Mouse (Mus musculus) lung, embryonic 15.5 days (tissue): ENCODE measurements at regions not wholly inside any gene's neighbourhood (a gene's known extent, or its start where the extent isn't known, plus 50 kb on each side); places are given as distances from the start of the nearest gene placed in this dataset.
A peak's percentile ranks its signal among the peaks of the same experiment; 100 is the strongest.

Experiments used
- ATAC-seq: fragments of 200-750 bp; cut with Nextera tagmentation; 2 replicates; pipeline ENCODE4 v1.8.0; 2017; ENCODE audit warnings: moderate number of reproducible peaks, borderline replicate concordance; ENCODE audit not compliant: low FRiP score, low TSS enrichment; ENCODE audit errors: extremely low read depth
- H3K27ac ChIP-seq: fragments of 300-500 bp; sonication (generic); 2 replicates; pipeline ENCODE4 v1.5.1; 2015; ENCODE audit warnings: moderate library complexity, mild to moderate bottlenecking, inconsistent platforms
- H3K27me3 ChIP-seq: fragments of 300-500 bp; sonication (generic); 2 replicates; pipeline ENCODE4 v1.6.1; 2015; ENCODE audit warnings: inconsistent platforms
- H3K36me3 ChIP-seq: fragments of 300-500 bp; sonication (generic); 2 replicates; pipeline ENCODE4 v1.6.1; 2015; ENCODE audit warnings: inconsistent platforms
- H3K4me1 ChIP-seq: fragments of 300-500 bp; sonication (generic); 2 replicates; pipeline ENCODE4 v1.6.1; 2015; ENCODE audit warnings: inconsistent platforms
- H3K4me2 ChIP-seq: fragments of 300-500 bp; sonication (generic); 2 replicates; pipeline ENCODE4 v1.6.1; 2015; ENCODE audit warnings: inconsistent platforms, mild to moderate bottlenecking, moderate library complexity
- H3K4me3 ChIP-seq: fragments of 300-500 bp; sonication (generic); 2 replicates; pipeline ENCODE4 v1.5.1; 2015; ENCODE audit warnings: mild to moderate bottlenecking, inconsistent platforms
- H3K9ac ChIP-seq: fragments of 300-500 bp; sonication (generic); 2 replicates; pipeline ENCODE4 v1.6.1; 2015; ENCODE audit warnings: inconsistent platforms
- H3K9me3 ChIP-seq: fragments of 300-500 bp; sonication (generic); 2 replicates; pipeline ENCODE4 v1.6.1; 2016; ENCODE audit warnings: inconsistent platforms
- WGBS: fragments of 180-500 bp; shearing (Covaris S2); methylation state at CpG from one replicate; pipeline ENCODE4 v1.1.7; 2015; 5-methylcytosine and 5-hydroxymethylcytosine counted together

GRCm38 (mm10) chr5:91740159-91740537 is 222.7 kb downstream of the Rchy1 start:
- Histone ChIP-seq H3K27ac (no peak overlapping the region; the same call in 1 of the 2 replicates), H3K4me2 (0 out of 2 replicates have a peak overlapping the region, but pooled peaks have one; percentile 14), H3K4me3 (no peak overlapping the region), H3K36me3 (no peaks in the 10 kb centered on the region), H3K4me1 (peaks cover 13% of the 10 kb centered on the region; the same call in 1 of the 2 replicates), H3K9me3 (no peaks in the 10 kb centered on the region), H3K27me3 (no peaks in the 10 kb centered on the region), H3K9ac (no peak overlapping the region)
- no peak; the same call in 1 of the 2 replicates for ATAC-seq
- 24% methylated on average over 4 of the region's 4 CpGs for WGBS

GRCm38 (mm10) chr5:91739433-91740158 is 222.2 kb downstream of the Parm1 start:
- no peak overlapping the region for H3K9ac ChIP-seq
- no peaks in the 10 kb centered on the region for H3K36me3 ChIP-seq
- no peaks in the 10 kb centered on the region for H3K27me3 ChIP-seq
- WGBS = 23% methylated on average over 16 of the region's 16 CpGs
- peaks cover 13% of the 10 kb centered on the region; the same call in 1 of the 2 replicates for H3K4me1 ChIP-seq
- H3K4me2 ChIP-seq = 0 out of 2 replicates have a peak overlapping the region, but pooled peaks have one; percentile 14
- peak; percentile 49; the same call in 1 of the 2 replicates for ATAC-seq
- no peak overlapping the region for H3K4me3 ChIP-seq
- H3K9me3 ChIP-seq = no peaks in the 10 kb centered on the region
- no peak overlapping the region; the same call in 1 of the 2 replicates for H3K27ac ChIP-seq

GRCm38 (mm10) chr5:91732002-91732401 is 214.6 kb downstream of the Parm1 start:
- ATAC-seq = no peak
- Histone ChIP-seq H3K36me3 (no peaks in the 10 kb centered on the region), H3K4me1 (no peaks in the 10 kb centered on the region), H3K9me3 (no peaks in the 10 kb centered on the region), H3K4me3 (no peak overlapping the region), H3K4me2 (no peak overlapping the region), H3K27me3 (no peaks in the 10 kb centered on the region), H3K27ac (no peak overlapping the region), H3K9ac (no peak overlapping the region)
- WGBS = 77% methylated on average over 5 of the region's 5 CpGs

- H3K4me3 ChIP-seq = no peak overlapping the region
- H3K9me3 ChIP-seq = no peaks in the 10 kb centered on the region
- H3K27ac ChIP-seq = no peak overlapping the region
- no peaks in the 10 kb centered on the region for H3K27me3 ChIP-seq
- no peaks in the 10 kb centered on the region for H3K4me1 ChIP-seq
- 68% methylated on average over 5 of the region's 5 CpGs for WGBS
- no peaks in the 10 kb centered on the region for H3K36me3 ChIP-seq
- H3K9ac ChIP-seq = no peak overlapping the region
- no peak overlapping the region for H3K4me2 ChIP-seq
- ATAC-seq = no peak
Observed at GRCm38 (mm10) chr5:91731155-91731554, 213.7 kb downstream of the Parm1 start.

- no peak for ATAC-seq
- H3K4me3 ChIP-seq = no peak overlapping the region
- no peaks in the 10 kb centered on the region for H3K9me3 ChIP-seq
- no peaks in the 10 kb centered on the region for H3K4me1 ChIP-seq
- H3K36me3 ChIP-seq = no peaks in the 10 kb centered on the region
- H3K4me2 ChIP-seq = no peak overlapping the region
- H3K9ac ChIP-seq = no peak overlapping the region
- H3K27ac ChIP-seq = no peak overlapping the region
- WGBS = 38% methylated on average over 3 of the region's 3 CpGs
- H3K27me3 ChIP-seq = no peaks in the 10 kb centered on the region
Observed at GRCm38 (mm10) chr5:91729868-91730267, 212.5 kb downstream of the Parm1 start.

- ATAC-seq = no peak
Observed at GRCm38 (mm10) chr5:91729415-91729814, 212.0 kb downstream of the Parm1 start.

GRCm38 (mm10) chr5:91727448-91727847 is 210.0 kb downstream of the Parm1 start:
- Histone ChIP-seq H3K4me3 (no peak overlapping the region), H3K9ac (no peak overlapping the region), H3K27me3 (no peaks in the 10 kb centered on the region), H3K4me2 (no peak overlapping the region), H3K4me1 (no peaks in the 10 kb centered on the region), H3K9me3 (no peaks in the 10 kb centered on the region), H3K27ac (no peak overlapping the region), H3K36me3 (no peaks in the 10 kb centered on the region)
- WGBS = 57% methylated on average over 2 of the region's 2 CpGs
- ATAC-seq = no peak

More at GRCm38 (mm10) chr5:91729415-91729814, 212.0 kb downstream of the Parm1 start:
- H3K9ac ChIP-seq = no peak overlapping the region
- H3K27ac ChIP-seq = no peak overlapping the region
- 61% methylated on average over 4 of the region's 4 CpGs for WGBS
- H3K27me3 ChIP-seq = no peaks in the 10 kb centered on the region
- no peak overlapping the region for H3K4me3 ChIP-seq
- no peaks in the 10 kb centered on the region for H3K9me3 ChIP-seq
- no peaks in the 10 kb centered on the region for H3K4me1 ChIP-seq
- no peaks in the 10 kb centered on the region for H3K36me3 ChIP-seq
- H3K4me2 ChIP-seq = no peak overlapping the region

GRCm38 (mm10) chr5:91726118-91726500 is 208.7 kb downstream of the Parm1 start:
- no peak overlapping the region for H3K4me2 ChIP-seq
- H3K9me3 ChIP-seq = no peaks in the 10 kb centered on the region
- no peak overlapping the region for H3K27ac ChIP-seq
- H3K27me3 ChIP-seq = no peaks in the 10 kb centered on the region
- ATAC-seq = no peak
- H3K4me1 ChIP-seq = no peaks in the 10 kb centered on the region
- H3K36me3 ChIP-seq = no peaks in the 10 kb centered on the region
- WGBS = 51% methylated on average over 6 of the region's 6 CpGs
- no peak overlapping the region for H3K4me3 ChIP-seq
- no peak overlapping the region for H3K9ac ChIP-seq

- no peaks in the 10 kb centered on the region for H3K27me3 ChIP-seq
- H3K4me2 ChIP-seq = no peak overlapping the region
- no peak for ATAC-seq
- H3K36me3 ChIP-seq = no peaks in the 10 kb centered on the region
- no peak overlapping the region for H3K27ac ChIP-seq
- no peak overlapping the region for H3K4me3 ChIP-seq
- H3K9me3 ChIP-seq = no peaks in the 10 kb centered on the region
- no peak overlapping the region for H3K9ac ChIP-seq
- H3K4me1 ChIP-seq = no peaks in the 10 kb centered on the region
- 66% methylated on average over 4 of the region's 4 CpGs for WGBS
Observed at GRCm38 (mm10) chr5:91725380-91726117, 208.1 kb downstream of the Parm1 start.

GRCm38 (mm10) chr5:91724881-91725280 is 207.5 kb downstream of the Parm1 start:
- no peak overlapping the region for H3K4me2 ChIP-seq
- no peak overlapping the region for H3K4me3 ChIP-seq
- no peak overlapping the region for H3K9ac ChIP-seq
- no peak overlapping the region for H3K27ac ChIP-seq
- H3K27me3 ChIP-seq = no peaks in the 10 kb centered on the region
- 79% methylated on average over 1 of the region's 1 CpGs for WGBS
- no peaks in the 10 kb centered on the region for H3K4me1 ChIP-seq
- H3K36me3 ChIP-seq = no peaks in the 10 kb centered on the region
- H3K9me3 ChIP-seq = no peaks in the 10 kb centered on the region
- no peak for ATAC-seq

GRCm38 (mm10) chr5:91723416-91723815 is 206.0 kb downstream of the Parm1 start:
- Histone ChIP-seq H3K4me3 (no peak overlapping the region), H3K27me3 (no peaks in the 10 kb centered on the region), H3K4me1 (no peaks in the 10 kb centered on the region), H3K9me3 (no peaks in the 10 kb centered on the region), H3K27ac (no peak overlapping the region), H3K4me2 (no peak overlapping the region), H3K36me3 (no peaks in the 10 kb centered on the region), H3K9ac (no peak overlapping the region)
- WGBS = 59% methylated on average over 1 of the region's 1 CpGs
- ATAC-seq = no peak

- Histone ChIP-seq H3K4me3 (no peak overlapping the region), H3K9ac (no peak overlapping the region), H3K9me3 (no peaks in the 10 kb centered on the region), H3K27me3 (no peaks in the 10 kb centered on the region), H3K4me2 (no peak overlapping the region), H3K36me3 (no peaks in the 10 kb centered on the region), H3K4me1 (no peaks in the 10 kb centered on the region), H3K27ac (no peak overlapping the region)
- ATAC-seq = no peak
- WGBS = 37% methylated on average over 5 of the region's 5 CpGs
Observed at GRCm38 (mm10) chr5:91722982-91723381, 205.6 kb downstream of the Parm1 start.
